Mouse (Mus musculus): ENCODE measurements around the gene Rmi1. TPM values are rescaled to one million over a fixed set of nuclear protein-coding genes. Genes with fewer than 3 reads are reported as not detected.
"Not testable (repeated sequence)": the region's sequence is repeated elsewhere in the genome, so short reads cannot be mapped to it uniquely, and the experiment has no call there.

Gene Rmi1
- polyA plus RNA-seq, 1 experiment from 2014 or later: 32.9 TPM

GRCm38 (mm10) chr13:58443787-58444186 is 41.7 kb downstream of the Rmi1 start:
- Histone ChIP-seq H3K4me2 (no peak overlapping the region), H3K27me3 (replicated peaks; ENCODE audit: control insufficient read depth, insufficient read depth, low read length) (peaks cover 11% of the 10 kb centered on the region), H3K4me1 (replicated peaks; ENCODE audit: control insufficient read depth, insufficient read depth, low read length) (no peaks in the 10 kb centered on the region), H3K4me3 (ENCODE audit: low read depth, low read length) (no peak overlapping the region), H3K9ac (ENCODE audit: low read depth, low read length) (no peak overlapping the region), H3K9me3 (ENCODE audit: control insufficient read depth, low read length) (no peaks in the 10 kb centered on the region), H3K27ac (ENCODE audit: low read depth, low read length) (no peak overlapping the region), H3K36me3 (ENCODE audit: control insufficient read depth, insufficient read depth, low read length) (no peaks in the 10 kb centered on the region)
- 35% methylated on average over 7 of the region's 7 CpGs for WGBS
- no peak for ATAC-seq (replicated peaks; ENCODE audit: low FRiP score)
- DNase-seq (ENCODE audit: low spot score): no peak

GRCm38 (mm10) chr13:58446541-58446940 is 44.5 kb downstream of the Rmi1 start:
- no peak overlapping the region for H3K4me3 ChIP-seq (ENCODE audit: low read depth, low read length)
- no peak overlapping the region for H3K9ac ChIP-seq (ENCODE audit: low read depth, low read length)
- ATAC-seq (replicated peaks; ENCODE audit: low FRiP score) (no peak), DNase-seq (ENCODE audit: low spot score) (no peak)
- no peak overlapping the region for H3K27ac ChIP-seq (ENCODE audit: low read depth, low read length)
- 54% methylated on average over 2 of the region's 2 CpGs for WGBS
- no peaks in the 10 kb centered on the region for H3K36me3 ChIP-seq (ENCODE audit: control insufficient read depth, insufficient read depth, low read length)
- no peak overlapping the region for H3K4me2 ChIP-seq
- H3K27me3 ChIP-seq (replicated peaks; ENCODE audit: control insufficient read depth, insufficient read depth, low read length): peaks cover 27% of the 10 kb centered on the region
- no peaks in the 10 kb centered on the region for H3K4me1 ChIP-seq (replicated peaks; ENCODE audit: control insufficient read depth, insufficient read depth, low read length)
- no peaks in the 10 kb centered on the region for H3K9me3 ChIP-seq (ENCODE audit: control insufficient read depth, low read length)

- Histone ChIP-seq H3K4me1 (replicated peaks; ENCODE audit: control insufficient read depth, insufficient read depth, low read length) (no peaks in the 10 kb centered on the region), H3K9ac (ENCODE audit: low read depth, low read length) (no peak overlapping the region), H3K27me3 (replicated peaks; ENCODE audit: control insufficient read depth, insufficient read depth, low read length) (peaks cover 51% of the 10 kb centered on the region), H3K4me2 (no peak overlapping the region), H3K9me3 (ENCODE audit: control insufficient read depth, low read length) (peaks cover under 1% of the 10 kb centered on the region; the same call in 1 of the 2 replicates), H3K36me3 (ENCODE audit: control insufficient read depth, insufficient read depth, low read length) (no peaks in the 10 kb centered on the region), H3K27ac (ENCODE audit: low read depth, low read length) (no peak overlapping the region), H3K4me3 (ENCODE audit: low read depth, low read length) (no peak overlapping the region)
- WGBS: 79% methylated on average over 22 of the region's 22 CpGs
- ATAC-seq (replicated peaks; ENCODE audit: low FRiP score) (no peak), DNase-seq (ENCODE audit: low spot score) (no peak)
Measured at GRCm38 (mm10) chr13:58450459-58451182, 48.6 kb downstream of the Rmi1 start.

- ATAC-seq (replicated peaks; ENCODE audit: low FRiP score): no peak
Measured at GRCm38 (mm10) chr13:58452246-58452645, 50.2 kb downstream of the Rmi1 start.

GRCm38 (mm10) chr13:58452651-58453413 is 50.8 kb downstream of the Rmi1 start:
- Histone ChIP-seq H3K4me1 (replicated peaks; ENCODE audit: control insufficient read depth, insufficient read depth, low read length) (no peaks in the 10 kb centered on the region), H3K9me3 (ENCODE audit: control insufficient read depth, low read length) (peaks cover 2% of the 10 kb centered on the region; the same call in 1 of the 2 replicates), H3K9ac (ENCODE audit: low read depth, low read length) (no peak overlapping the region), H3K4me2 (peak overlapping the region; percentile 56), H3K27me3 (replicated peaks; ENCODE audit: control insufficient read depth, insufficient read depth, low read length) (peaks cover 53% of the 10 kb centered on the region), H3K27ac (ENCODE audit: low read depth, low read length) (no peak overlapping the region), H3K36me3 (ENCODE audit: control insufficient read depth, insufficient read depth, low read length) (no peaks in the 10 kb centered on the region), H3K4me3 (ENCODE audit: low read depth, low read length) (peak overlapping the region; percentile 29)
- DNase-seq (ENCODE audit: low spot score) (no peak), ATAC-seq (replicated peaks; ENCODE audit: low FRiP score) (no peak)
- 9% methylated on average over 32 of the region's 32 CpGs for WGBS

More at GRCm38 (mm10) chr13:58452246-58452645, 50.2 kb downstream of the Rmi1 start:
- no peak overlapping the region for H3K27ac ChIP-seq (ENCODE audit: low read depth, low read length)
- WGBS: 49% methylated on average over 4 of the region's 4 CpGs
- peaks cover 56% of the 10 kb centered on the region for H3K27me3 ChIP-seq (replicated peaks; ENCODE audit: control insufficient read depth, insufficient read depth, low read length)
- no peak overlapping the region for H3K9ac ChIP-seq (ENCODE audit: low read depth, low read length)
- H3K4me1 ChIP-seq (replicated peaks; ENCODE audit: control insufficient read depth, insufficient read depth, low read length): no peaks in the 10 kb centered on the region
- H3K4me2 ChIP-seq: no peak overlapping the region; the same call in 1 of the 2 replicates
- H3K9me3 ChIP-seq (ENCODE audit: control insufficient read depth, low read length): peaks cover 2% of the 10 kb centered on the region; the same call in 1 of the 2 replicates
- H3K36me3 ChIP-seq (ENCODE audit: control insufficient read depth, insufficient read depth, low read length): no peaks in the 10 kb centered on the region
- no peak overlapping the region for H3K4me3 ChIP-seq (ENCODE audit: low read depth, low read length)
- DNase-seq (ENCODE audit: low spot score): no peak

- no peaks in the 10 kb centered on the region for H3K36me3 ChIP-seq (ENCODE audit: control insufficient read depth, insufficient read depth, low read length)
- WGBS: 30% methylated on average over 10 of the region's 10 CpGs
- peaks cover 51% of the 10 kb centered on the region for H3K27me3 ChIP-seq (replicated peaks; ENCODE audit: control insufficient read depth, insufficient read depth, low read length)
- H3K9ac ChIP-seq (ENCODE audit: low read depth, low read length): no peak overlapping the region
- ATAC-seq (replicated peaks; ENCODE audit: low FRiP score): no peak
- no peak overlapping the region for H3K27ac ChIP-seq (ENCODE audit: low read depth, low read length)
- no peak for DNase-seq (ENCODE audit: low spot score)
- no peaks in the 10 kb centered on the region for H3K4me1 ChIP-seq (replicated peaks; ENCODE audit: control insufficient read depth, insufficient read depth, low read length)
- H3K4me2 ChIP-seq: peak overlapping the region; percentile 56; the same call in 1 of the 2 replicates
- peaks cover 2% of the 10 kb centered on the region; the same call in 1 of the 2 replicates for H3K9me3 ChIP-seq (ENCODE audit: control insufficient read depth, low read length)
- H3K4me3 ChIP-seq (ENCODE audit: low read depth, low read length): no peak overlapping the region; the same call in 1 of the 2 replicates
Measured at GRCm38 (mm10) chr13:58453541-58453940, 51.5 kb downstream of the Rmi1 start.

GRCm38 (mm10) chr13:58456547-58456946 is 54.5 kb downstream of the Rmi1 start:
- no peak overlapping the region for H3K4me2 ChIP-seq
- no peak overlapping the region for H3K9ac ChIP-seq (ENCODE audit: low read depth, low read length)
- no peak overlapping the region for H3K4me3 ChIP-seq (ENCODE audit: low read depth, low read length)
- H3K4me1 ChIP-seq (replicated peaks; ENCODE audit: control insufficient read depth, insufficient read depth, low read length): no peaks in the 10 kb centered on the region
- DNase-seq (ENCODE audit: low spot score) (no peak), ATAC-seq (replicated peaks; ENCODE audit: low FRiP score) (no peak)
- peaks cover 2% of the 10 kb centered on the region; the same call in 1 of the 2 replicates for H3K9me3 ChIP-seq (ENCODE audit: control insufficient read depth, low read length)
- H3K36me3 ChIP-seq (ENCODE audit: control insufficient read depth, insufficient read depth, low read length): no peaks in the 10 kb centered on the region
- peaks cover 35% of the 10 kb centered on the region for H3K27me3 ChIP-seq (replicated peaks; ENCODE audit: control insufficient read depth, insufficient read depth, low read length)
- WGBS: 77% methylated on average over 10 of the region's 10 CpGs
- no peak overlapping the region for H3K27ac ChIP-seq (ENCODE audit: low read depth, low read length)

GRCm38 (mm10) chr13:58458811-58459210 is 56.8 kb downstream of the Rmi1 start:
- ATAC-seq (replicated peaks; ENCODE audit: low FRiP score): not testable (repeated sequence)
- WGBS: 83% methylated on average over 5 of the region's 6 CpGs
- peaks cover 20% of the 10 kb centered on the region for H3K27me3 ChIP-seq (replicated peaks; ENCODE audit: control insufficient read depth, insufficient read depth, low read length)

More at GRCm38 (mm10) chr13:58458811-58459210, 56.8 kb downstream of the Rmi1 start:
- H3K4me2 ChIP-seq; H3K4me3 ChIP-seq (ENCODE audit: low read depth, low read length); H3K4me1 ChIP-seq (replicated peaks; ENCODE audit: control insufficient read depth, insufficient read depth, low read length); DNase-seq (ENCODE audit: low spot score); H3K36me3 ChIP-seq (ENCODE audit: control insufficient read depth, insufficient read depth, low read length); H3K27ac ChIP-seq (ENCODE audit: low read depth, low read length); H3K9me3 ChIP-seq (ENCODE audit: control insufficient read depth, low read length); H3K9ac ChIP-seq (ENCODE audit: low read depth, low read length): not testable (repeated sequence)

All from liver, embryonic 11.5 days (tissue).